Mouse (Mus musculus) stomach, postnatal 0 days (tissue): Measurements from ENCODE around the gene Aunip.

ENCODE experiments used
- CTCF ChIP-seq: IDR thresholded peaks from 2 replicates; pipeline ENCODE4 v1.5.1; 2016; ENCODE audit warnings: antibody characterized with exemption, low read depth, mild to moderate bottlenecking, moderate library complexity
- EP300 ChIP-seq: optimal IDR thresholded peaks from 2 replicates; pipeline ENCODE3; 2016; ENCODE audit warnings: antibody characterized with exemption

GRCm38 (mm10) chr4:134533421-134533820 lies 22.6 kb downstream of the Aunip start:
- TF ChIP-seq EP300 = no peak
- TF ChIP-seq CTCF = no peak
